Mouse (Mus musculus): Measurements from ENCODE around the gene Mettl7b. TPM values are rescaled to one million over a fixed set of nuclear protein-coding genes. Genes with fewer than 3 reads are reported as not detected.

Gene Mettl7b
- total RNA-seq, 1 experiment from 2014 or later = not detected

- 0 out of 4 replicates have a peak, but pooled peaks of 1 of the 2 experiments have one; percentile 6 for ATAC-seq (replicated peaks in 1 of 2; ENCODE audit: insufficient read depth in 1 of 2, low FRiP score in 2 of 2, low TSS enrichment in 1 of 2, low read depth in 1 of 2, poor library complexity in 2 of 2, severe bottlenecking in 2 of 2)
Observed at GRCm38 (mm10) chr10:128910066-128910841, 50.5 kb downstream of the Mettl7b start.

DNA sequence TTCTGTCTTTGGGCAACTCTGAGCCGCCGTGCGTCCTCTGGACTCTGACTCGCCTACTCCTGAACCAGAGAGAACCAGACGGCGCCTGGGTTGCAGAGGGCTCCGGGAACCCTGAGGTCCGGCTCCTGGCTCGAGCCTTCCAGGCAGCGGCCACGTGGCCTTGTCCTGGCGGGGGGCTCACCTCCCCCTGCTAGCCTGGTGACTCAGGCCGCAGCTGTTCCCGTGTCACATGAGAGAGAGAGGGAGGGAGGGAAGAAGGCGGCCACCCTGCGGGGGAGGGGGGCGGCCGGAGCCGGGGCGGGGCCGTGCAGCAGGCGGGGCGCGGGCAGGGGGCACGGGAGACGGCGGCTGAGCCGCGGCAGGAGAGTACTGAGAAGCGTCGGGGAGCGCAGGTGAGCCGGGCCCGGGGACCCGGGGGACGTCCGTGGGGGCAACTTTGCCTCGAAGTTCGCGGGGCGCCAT lies 51.2 kb downstream of the Mettl7b start:
- ATAC-seq (replicated peaks in 1 of 2; ENCODE audit: insufficient read depth in 1 of 2, low FRiP score in 2 of 2, low TSS enrichment in 1 of 2, low read depth in 1 of 2, poor library complexity in 2 of 2, severe bottlenecking in 2 of 2) = peak; percentile 25 to 33; a peak in 3 of 4 replicates

- no peak for ATAC-seq (replicated peaks in 1 of 2; ENCODE audit: insufficient read depth in 1 of 2, low FRiP score in 2 of 2, low TSS enrichment in 1 of 2, low read depth in 1 of 2, poor library complexity in 2 of 2, severe bottlenecking in 2 of 2)
Observed at GRCm38 (mm10) chr10:128908778-128909448, 51.9 kb downstream of the Mettl7b start.

Other genes starting within 250 kb of the Mettl7b start
- 15.4 and 17.8 TPM in 2 replicates for gene Dgka, start 216.1 kb downstream of the Mettl7b start, total RNA-seq (2017)
- 29.2 and 57.2 TPM in 2 replicates for gene Pym1, start 213.1 kb downstream of the Mettl7b start, total RNA-seq (2017)
- gene Mmp19, start 170.1 kb downstream of the Mettl7b start, total RNA-seq (2017) = 1.0 TPM in 1 of 2 replicates, not detected in the other
- gene Dnajc14, start 156.9 kb downstream of the Mettl7b start, total RNA-seq (2017) = 34.6 and 48.0 TPM in 2 replicates
- gene Tmem198b, start 156.6 kb downstream of the Mettl7b start, total RNA-seq (2017) = 4.9 and 6.8 TPM in 2 replicates
- 200 and 239 TPM in 2 replicates for gene Sarnp, start 143.7 kb downstream of the Mettl7b start, total RNA-seq (2017)
- 61.1 and 74.1 TPM in 2 replicates for gene Ormdl2, start 139.3 kb downstream of the Mettl7b start, total RNA-seq (2017)
- 1.8 and 2.7 TPM in 2 replicates for gene Gdf11, start 69.3 kb downstream of the Mettl7b start, total RNA-seq (2017)
- 54.5 and 113 TPM in 2 replicates for gene Cd63, start 60.0 kb downstream of the Mettl7b start, total RNA-seq (2017)
- 1.3 and 5.1 TPM in 2 replicates for gene Rdh5, start 38.1 kb downstream of the Mettl7b start, total RNA-seq (2017)
- gene Bloc1s1, start 37.0 kb downstream of the Mettl7b start, total RNA-seq (2017) = 52.2 and 102 TPM in 2 replicates
- not detected in 2 replicates for gene Itga7, start 27.2 kb downstream of the Mettl7b start, total RNA-seq (2017)
- gene Olfr9, start 28.4 kb upstream of the Mettl7b start, total RNA-seq (2017) = not detected in 2 replicates
- not detected in 2 replicates for gene Olfr763, start 49.8 kb upstream of the Mettl7b start, total RNA-seq (2017)
- not detected in 2 replicates for gene Olfr764-ps1, start 78.9 kb upstream of the Mettl7b start, total RNA-seq (2017)
- gene Olfr765, start 89.0 kb upstream of the Mettl7b start, total RNA-seq (2017) = not detected in 2 replicates
- not detected in 2 replicates for gene Olfr766-ps1, start 108.0 kb upstream of the Mettl7b start, total RNA-seq (2017)
- not detected in 2 replicates for gene Olfr767, start 121.9 kb upstream of the Mettl7b start, total RNA-seq (2017)
- gene Olfr768, start 138.4 kb upstream of the Mettl7b start, total RNA-seq (2017) = not detected in 2 replicates
- gene Olfr769, start 156.9 kb upstream of the Mettl7b start, total RNA-seq (2017) = not detected in 2 replicates
- not detected in 2 replicates for gene Olfr770, start 178.0 kb upstream of the Mettl7b start, total RNA-seq (2017)
- gene Olfr771, start 203.8 kb upstream of the Mettl7b start, total RNA-seq (2017) = not detected in 2 replicates
- gene Olfr772, start 216.9 kb upstream of the Mettl7b start, total RNA-seq (2017) = not detected in 2 replicates
- not detected in 2 replicates for gene Olfr773, start 226.4 kb upstream of the Mettl7b start, total RNA-seq (2017)

Data from hematopoietic stem cell, adult 5-6 weeks (primary cell).